Mouse (Mus musculus) urinary bladder, adult 18-20 months (tissue): ENCODE measurements around the gene Dld.

Experiments used
- DNase-seq, 2 experiments: peaks; one replicate each; pipeline ENCODE4 v3.0.0; 2022; ENCODE audit warnings: low spot score in 2 of 2, mixed read lengths in 2 of 2

Dld gene

GRCm38 (mm10) chr12:31294526-31294925, 56.7 kb downstream of the Dld start:
- DNase-seq: peak in 1 of 2 experiments; percentile 63

- DNase-seq: no peak
Observed at GRCm38 (mm10) chr12:31293361-31294142, 57.7 kb downstream of the Dld start.

GRCm38 (mm10) chr12:31290951-31291350, 60.3 kb downstream of the Dld start:
- DNase-seq: no peak

- no peak for DNase-seq
Observed at GRCm38 (mm10) chr12:31289046-31289445, 62.2 kb downstream of the Dld start.

GRCm38 (mm10) chr12:31283617-31284136, 67.6 kb downstream of the Dld start:
- no peak for DNase-seq

GRCm38 (mm10) chr12:31283131-31283530, 68.1 kb downstream of the Dld start:
- DNase-seq: no peak

- no peak for DNase-seq
Observed at GRCm38 (mm10) chr12:31282241-31282640, 69.0 kb downstream of the Dld start.
